Mouse (Mus musculus): Measurements from ENCODE around the gene Tm2d1.
"Not testable (repeated sequence)": the region's sequence is repeated elsewhere in the genome, so short reads cannot be mapped to it uniquely, and the experiment has no call there.

The Tm2d1 gene

GRCm38 (mm10) chr4:98382716-98383424, at the start of gene Tm2d1:
Gene Tm2d1 (minus strand): TSS chr4:98383306.
- DNase-seq (ENCODE audit: low spot score in 2 of 2) = peak; percentile 87 to 90

- DNase-seq (ENCODE audit: low spot score in 2 of 2) = no peak
Measured at GRCm38 (mm10) chr4:98428371-98428770, 45.3 kb upstream of the Tm2d1 start.

- not testable (repeated sequence) for DNase-seq (ENCODE audit: low spot score in 2 of 2)
Measured at GRCm38 (mm10) chr4:98415150-98415549, 32.0 kb upstream of the Tm2d1 start.

- no peak for DNase-seq (ENCODE audit: low spot score in 2 of 2)
Measured at GRCm38 (mm10) chr4:98408455-98408854, 25.3 kb upstream of the Tm2d1 start.

- no peak for DNase-seq (ENCODE audit: low spot score in 2 of 2)
Measured at GRCm38 (mm10) chr4:98404412-98404811, 21.3 kb upstream of the Tm2d1 start.

- DNase-seq (ENCODE audit: low spot score in 2 of 2) = no peak
Measured at GRCm38 (mm10) chr4:98403492-98403891, 20.4 kb upstream of the Tm2d1 start.

GRCm38 (mm10) chr4:98401584-98401962, 18.5 kb upstream of the Tm2d1 start:
- DNase-seq (ENCODE audit: low spot score in 2 of 2) = no peak

GRCm38 (mm10) chr4:98400926-98401583, 17.9 kb upstream of the Tm2d1 start:
- DNase-seq (ENCODE audit: low spot score in 2 of 2) = no peak

- peak; percentile 59 to 68 for DNase-seq (ENCODE audit: low spot score in 2 of 2)
Measured at GRCm38 (mm10) chr4:98395690-98396437, 12.8 kb upstream of the Tm2d1 start, which contains the start of gene Patj. Gene Patj (plus strand): TSS chr4:98395785.

GRCm38 (mm10) chr4:98395346-98395689, 12.2 kb upstream of the Tm2d1 start:
- DNase-seq (ENCODE audit: low spot score in 2 of 2) = no peak

GRCm38 (mm10) chr4:98385036-98385435, 1.9 kb upstream of the Tm2d1 start:
- no peak for DNase-seq (ENCODE audit: low spot score in 2 of 2)

- DNase-seq (ENCODE audit: low spot score in 2 of 2) = no peak
Measured at GRCm38 (mm10) chr4:98376943-98377342, 6.2 kb downstream of the Tm2d1 start.

- no peak for DNase-seq (ENCODE audit: low spot score in 2 of 2)
Measured at GRCm38 (mm10) chr4:98375401-98375800, 7.7 kb downstream of the Tm2d1 start.

GRCm38 (mm10) chr4:98358034-98358809, 24.9 kb downstream of the Tm2d1 start:
- DNase-seq (ENCODE audit: low spot score in 2 of 2) = no peak

- no peak for DNase-seq (ENCODE audit: low spot score in 2 of 2)
Measured at GRCm38 (mm10) chr4:98348580-98348979, 34.5 kb downstream of the Tm2d1 start.

- DNase-seq (ENCODE audit: low spot score in 2 of 2) = peak; percentile 50 to 58
Measured at GRCm38 (mm10) chr4:98345783-98346182, 37.3 kb downstream of the Tm2d1 start.

- DNase-seq (ENCODE audit: low spot score in 2 of 2) = no peak
Measured at GRCm38 (mm10) chr4:98339992-98340564, 43.0 kb downstream of the Tm2d1 start.

GRCm38 (mm10) chr4:98338636-98339630, 44.2 kb downstream of the Tm2d1 start:
- peak; percentile 42 for DNase-seq (ENCODE audit: low spot score in 2 of 2)

- no peak for DNase-seq (ENCODE audit: low spot score in 2 of 2)
Measured at GRCm38 (mm10) chr4:98337197-98337596, 45.9 kb downstream of the Tm2d1 start.

- DNase-seq (ENCODE audit: low spot score in 2 of 2) = no peak
Measured at GRCm38 (mm10) chr4:98335726-98336125, 47.4 kb downstream of the Tm2d1 start.
